Mouse (Mus musculus) testis, adult 2 months (tissue): ENCODE results near the gene Mrpl52.

Source experiments
- CTCF ChIP-seq: fragments of 200-500 bp; IDR thresholded peaks from 2 replicates; pipeline ENCODE4 v1.5.1; 2012; ENCODE audit warnings: low read depth, mild to moderate bottlenecking, inconsistent platforms, low read length, moderate library complexity; ENCODE audit not compliant: control insufficient read depth, insufficient read depth, insufficient replicate concordance
- POLR2A ChIP-seq: fragments of 200-500 bp; IDR thresholded peaks from 2 replicates; pipeline ENCODE4 v1.6.1; 2012; ENCODE audit warnings: low read depth, mild to moderate bottlenecking, inconsistent platforms, low read length, moderate library complexity; ENCODE audit not compliant: control insufficient read depth

DNA sequence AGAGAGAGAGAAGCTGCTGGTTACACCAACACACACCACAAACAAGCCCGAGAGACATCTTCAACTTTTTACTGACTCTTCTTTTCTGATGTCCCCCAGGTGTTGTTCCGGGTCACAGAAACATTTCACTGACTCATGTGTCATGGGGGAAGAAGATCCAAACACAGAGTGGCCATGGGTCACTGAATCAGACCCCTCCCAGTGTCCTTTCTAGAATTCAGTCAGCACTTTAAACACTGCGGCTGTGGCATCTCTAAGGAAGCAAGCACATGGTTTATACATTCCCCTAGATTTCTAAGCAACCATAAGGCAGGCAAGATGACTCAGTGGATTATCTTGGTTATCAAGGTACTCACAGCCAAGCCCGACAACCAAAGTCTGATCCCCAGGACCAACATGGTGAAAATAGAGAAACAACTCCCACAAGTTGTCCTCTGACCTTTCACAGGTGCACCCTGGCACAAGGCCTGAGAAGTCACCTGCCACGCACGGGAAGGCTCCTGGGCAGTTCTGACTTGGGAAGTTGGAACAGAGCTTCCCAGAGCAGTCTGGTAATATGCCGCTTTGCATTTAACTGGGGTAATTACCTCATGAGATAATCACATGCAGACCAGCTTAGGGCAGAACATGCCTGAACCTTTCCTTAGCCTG, 40.6 kb upstream of the Mrpl52 start:
- no peak for TF ChIP-seq CTCF
- TF ChIP-seq POLR2A: no peak
